Mouse (Mus musculus) erythroblast, embryonic 14.5 days (primary cell): Measurements from ENCODE around the gene Gm17027. TPM values are rescaled to one million over a fixed set of nuclear protein-coding genes. Genes with fewer than 3 reads are reported as not detected.
"Not testable (repeated sequence)": the region's sequence is repeated elsewhere in the genome, so short reads cannot be mapped to it uniquely, and the experiment has no call there.

Source experiments
- H3K27me3 ChIP-seq: 2 replicates; pipeline ENCODE4 v1.6.1; 2012; ENCODE audit warnings: inconsistent platforms; ENCODE audit not compliant: control insufficient read depth
- H3K36me3 ChIP-seq: 2 replicates; pipeline ENCODE4 v1.6.1; 2012; ENCODE audit warnings: mild to moderate bottlenecking, inconsistent platforms; ENCODE audit not compliant: control insufficient read depth
- H3K4me1 ChIP-seq: 2 replicates; pipeline ENCODE4 v1.6.1; 2012; ENCODE audit warnings: inconsistent platforms; ENCODE audit not compliant: control insufficient read depth
- H3K4me3 ChIP-seq: replicated peaks from 2 replicates; pipeline ENCODE3; 2012; ENCODE audit warnings: moderate library complexity, mild to moderate bottlenecking, inconsistent platforms
- H3K9me3 ChIP-seq: 2 replicates; pipeline ENCODE4 v1.6.1; 2012; ENCODE audit warnings: low read length, inconsistent platforms, mixed read lengths; ENCODE audit not compliant: control insufficient read depth
- GATA1 ChIP-seq: IDR thresholded peaks from 2 replicates; pipeline ENCODE4 v1.6.1; 2012; ENCODE audit warnings: low read length, inconsistent platforms, mixed read lengths
- polyA plus RNA-seq: library from polyadenylated mRNA; stranded (reverse); fragments of >175 nt; gene quantifications from 2 replicates; pipeline ENCODE4 v1.2.3, GENCODE M21; 2012

The Gm17027 gene
- polyA plus RNA-seq: not detected in 2 replicates

DNA sequence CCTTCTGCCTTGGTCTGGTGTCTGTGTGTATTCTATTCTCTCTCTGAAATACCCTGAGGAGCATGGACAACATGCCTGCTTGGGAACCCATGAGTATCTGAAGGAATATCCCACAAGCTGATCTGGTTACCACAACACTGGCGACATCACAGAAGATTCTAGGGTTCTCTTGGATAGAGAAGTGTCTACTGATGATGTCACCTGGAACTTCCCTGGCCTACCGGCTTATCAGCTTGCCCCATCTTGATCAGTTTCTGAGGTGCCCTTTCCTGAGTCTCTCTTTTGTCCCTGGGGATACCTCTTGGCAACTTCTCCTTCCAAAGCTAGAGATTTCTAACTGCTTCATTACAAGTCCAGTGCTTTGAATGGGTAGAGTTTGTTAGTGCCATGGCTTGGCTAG is at the start of gene Gm17027:
Gm17027 (minus strand) TSS at position 101 of the 400 bp plus-strand sequence.
- H3K4me1 ChIP-seq, H3K27me3 ChIP-seq, H3K36me3 ChIP-seq, H3K9me3 ChIP-seq, H3K4me3 ChIP-seq: not testable (repeated sequence)
- TF ChIP-seq GATA1: 0 out of 2 replicates have a peak, but pooled peaks have one; percentile 13

DNA sequence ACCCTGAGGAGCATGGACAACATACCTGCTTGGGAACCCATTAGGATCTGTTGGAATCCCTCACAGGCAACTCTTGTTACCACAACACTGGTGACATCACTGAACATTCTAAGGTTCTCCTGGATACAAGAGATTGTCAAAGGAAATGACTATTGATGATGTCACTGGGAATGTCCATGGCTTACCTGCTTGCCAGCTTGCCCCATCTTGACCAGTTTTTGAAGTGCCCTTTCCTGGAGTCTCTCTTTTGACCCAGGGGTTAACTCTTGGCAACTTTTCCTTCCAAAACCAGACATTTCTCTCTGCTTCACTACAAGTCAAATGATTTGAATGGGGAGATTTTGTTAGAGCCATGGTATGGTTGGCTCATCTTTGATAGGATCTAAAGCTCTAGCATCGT is 28.3 kb upstream of the Gm17027 start, which contains the start of gene Gm3573:
Gm3573 (minus strand) TSS at position 101 of the 400 bp plus-strand sequence.
- H3K9me3 ChIP-seq, H3K4me3 ChIP-seq, H3K27me3 ChIP-seq, H3K4me1 ChIP-seq, H3K36me3 ChIP-seq: not testable (repeated sequence)

DNA sequence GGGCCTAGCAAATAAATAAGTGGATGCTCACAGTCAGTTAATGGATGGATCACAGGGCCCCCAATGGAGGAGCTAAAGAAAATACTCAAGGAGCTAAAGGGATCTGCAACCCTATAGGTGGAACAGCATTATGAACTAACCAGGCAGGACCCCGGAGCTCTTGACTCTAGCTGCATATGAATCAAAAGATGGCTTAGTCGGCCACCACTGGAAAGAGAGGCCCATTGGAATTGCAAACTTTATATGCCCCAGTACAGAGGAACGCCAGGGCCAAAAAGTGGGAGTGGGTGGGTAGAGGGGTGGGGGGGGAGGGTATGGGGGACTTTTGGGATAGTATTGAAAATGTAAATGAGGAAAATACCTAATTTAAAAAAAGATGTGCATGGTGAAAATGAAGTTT is 21.5 kb upstream of the Gm17027 start:
- H3K4me3 ChIP-seq, H3K9me3 ChIP-seq, H3K4me1 ChIP-seq, H3K27me3 ChIP-seq, H3K36me3 ChIP-seq: not testable (repeated sequence)

DNA sequence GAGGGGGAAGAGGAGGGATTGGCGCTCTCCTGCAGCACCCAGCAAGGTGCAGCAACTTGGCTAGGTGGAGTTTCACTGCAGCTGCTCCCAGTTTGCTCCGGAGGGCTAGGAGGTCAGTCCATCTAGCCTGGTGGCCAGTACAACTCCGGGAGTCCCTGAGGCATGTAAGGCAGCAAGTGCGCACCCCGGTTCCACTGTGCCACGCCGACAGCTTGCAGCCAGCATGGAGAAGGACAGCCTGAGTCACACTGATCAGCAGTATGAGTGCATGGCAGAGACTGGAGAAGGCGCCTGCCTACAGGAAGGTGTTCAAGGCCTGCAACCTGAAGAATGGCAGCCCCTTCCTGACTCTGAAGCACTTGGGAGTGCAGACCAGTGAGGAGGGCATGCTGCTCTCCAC is 27.9 kb downstream of the Gm17027 start:
- not testable (repeated sequence) for H3K36me3 ChIP-seq, H3K4me1 ChIP-seq, H3K9me3 ChIP-seq, H3K4me3 ChIP-seq, H3K27me3 ChIP-seq

DNA sequence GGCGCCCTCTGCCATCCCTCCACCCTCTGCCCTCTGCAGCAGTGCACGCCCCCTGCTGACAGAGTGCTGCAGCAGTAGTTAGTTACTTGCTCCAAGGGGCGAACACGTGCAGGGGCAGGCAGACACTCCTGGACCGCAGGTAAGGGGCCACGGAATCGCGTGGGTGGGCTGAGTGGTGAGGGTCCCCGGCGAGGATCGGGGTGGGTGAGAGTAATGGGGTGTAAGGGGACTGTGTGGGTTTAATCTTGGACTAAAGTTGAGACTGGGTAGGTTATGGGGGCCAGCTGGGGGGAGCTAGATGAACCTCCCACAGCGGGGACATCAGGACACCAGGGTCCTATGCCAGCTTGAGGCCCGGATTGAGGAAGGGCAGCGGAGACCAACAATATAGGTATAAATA is 28.6 kb downstream of the Gm17027 start:
- H3K4me3 ChIP-seq, H3K4me1 ChIP-seq, H3K36me3 ChIP-seq, H3K27me3 ChIP-seq, H3K9me3 ChIP-seq: not testable (repeated sequence)

DNA sequence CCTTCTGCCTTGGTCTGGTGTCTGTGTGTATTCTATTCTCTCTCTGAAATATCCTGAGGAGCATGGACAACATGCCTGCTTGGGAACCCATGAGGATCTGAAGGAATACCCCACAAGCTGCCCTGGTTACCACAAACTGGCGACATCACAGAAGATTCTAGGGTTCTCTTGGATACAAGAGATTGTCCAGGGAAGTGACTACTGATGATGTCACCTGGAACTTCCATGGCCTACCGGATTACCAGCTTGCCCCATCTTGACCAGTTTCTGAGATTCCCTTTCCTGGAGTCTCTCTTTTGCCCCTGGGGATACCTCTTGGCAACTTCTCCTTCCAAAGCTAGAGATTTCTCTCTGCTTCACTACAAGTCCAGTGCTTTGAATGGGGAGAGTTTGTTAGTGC is 45.2 kb downstream of the Gm17027 start, which contains the start of gene Gm7951:
Gm7951 (minus strand) TSS at position 101 of the 400 bp plus-strand sequence.
- H3K9me3 ChIP-seq, H3K36me3 ChIP-seq, H3K4me3 ChIP-seq, H3K4me1 ChIP-seq, H3K27me3 ChIP-seq: not testable (repeated sequence)

Other genes with a start within 250 kb of the Gm17027 start
- gene 1700049E17Rik1, start 237.7 kb downstream of the Gm17027 start, polyA plus RNA-seq: not detected in 2 replicates
- gene 1700024B05Rik, start 218.6 kb downstream of the Gm17027 start, polyA plus RNA-seq: not detected in 2 replicates
- gene Gm6401, start 194.7 kb downstream of the Gm17027 start, polyA plus RNA-seq: not detected in 2 replicates
- gene Gm3543, start 179.3 kb downstream of the Gm17027 start, polyA plus RNA-seq: not detected in 2 replicates
- gene Gm7951, start 45.3 kb downstream of the Gm17027 start, polyA plus RNA-seq: not detected in 2 replicates
- gene Gm3573, start 28.2 kb upstream of the Gm17027 start, polyA plus RNA-seq: not detected in 2 replicates
- gene Gm17026, start 97.4 kb upstream of the Gm17027 start, polyA plus RNA-seq: not detected in 2 replicates
- not detected in 2 replicates for gene Gm9611, start 134.7 kb upstream of the Gm17027 start, polyA plus RNA-seq
- not detected in 2 replicates for gene Gm7995, start 147.6 kb upstream of the Gm17027 start, polyA plus RNA-seq